Mouse (Mus musculus): Measurements from ENCODE around the gene Ttc28.
A peak's percentile ranks its signal among the peaks of the same experiment; 100 is the strongest.

GRCm38 (mm10) chr5:111257127-111257526 is 377.5 kb downstream of the Ttc28 start:
- TF ChIP-seq USF1 (IDR thresholded peaks at IDR 0.05; ENCODE audit: low read depth) (no peak), CTCF (IDR thresholded peaks at IDR 0.05; ENCODE audit: control insufficient read depth, insufficient read depth, insufficient read length) (peak; percentile 70), CEBPB (IDR thresholded peaks at IDR 0.05; ENCODE audit: low read depth) (no peak), MAX (IDR thresholded peaks at IDR 0.05) (no peak)
